Mouse (Mus musculus) cerebellum, adult 11 months (tissue): ENCODE data around the gene Cyp4f39.

Source experiments
- DNase-seq: peaks from one replicate; pipeline ENCODE4 v3.0.0; 2022

The Cyp4f39 gene

DNA sequence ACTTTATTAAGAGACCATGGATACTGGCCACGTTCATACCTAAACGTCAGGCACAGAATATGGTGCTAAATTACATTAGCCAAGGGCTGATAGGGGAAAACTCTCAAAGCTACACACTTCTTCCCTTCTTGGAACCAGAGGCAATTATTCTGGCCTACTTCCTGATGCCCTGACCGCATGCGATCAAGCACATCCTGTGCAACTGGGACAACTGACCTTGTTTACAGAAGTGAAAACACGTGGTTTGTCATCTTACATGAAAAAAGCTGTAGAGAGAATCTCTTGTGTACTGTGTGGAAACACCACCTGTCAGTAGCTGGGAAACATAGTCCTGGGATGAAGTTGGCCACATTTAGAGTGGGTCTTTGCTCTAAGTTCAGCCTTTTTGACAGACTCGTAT lies 81.5 kb downstream of the Cyp4f39 start:
- DNase-seq, result no peak

DNA sequence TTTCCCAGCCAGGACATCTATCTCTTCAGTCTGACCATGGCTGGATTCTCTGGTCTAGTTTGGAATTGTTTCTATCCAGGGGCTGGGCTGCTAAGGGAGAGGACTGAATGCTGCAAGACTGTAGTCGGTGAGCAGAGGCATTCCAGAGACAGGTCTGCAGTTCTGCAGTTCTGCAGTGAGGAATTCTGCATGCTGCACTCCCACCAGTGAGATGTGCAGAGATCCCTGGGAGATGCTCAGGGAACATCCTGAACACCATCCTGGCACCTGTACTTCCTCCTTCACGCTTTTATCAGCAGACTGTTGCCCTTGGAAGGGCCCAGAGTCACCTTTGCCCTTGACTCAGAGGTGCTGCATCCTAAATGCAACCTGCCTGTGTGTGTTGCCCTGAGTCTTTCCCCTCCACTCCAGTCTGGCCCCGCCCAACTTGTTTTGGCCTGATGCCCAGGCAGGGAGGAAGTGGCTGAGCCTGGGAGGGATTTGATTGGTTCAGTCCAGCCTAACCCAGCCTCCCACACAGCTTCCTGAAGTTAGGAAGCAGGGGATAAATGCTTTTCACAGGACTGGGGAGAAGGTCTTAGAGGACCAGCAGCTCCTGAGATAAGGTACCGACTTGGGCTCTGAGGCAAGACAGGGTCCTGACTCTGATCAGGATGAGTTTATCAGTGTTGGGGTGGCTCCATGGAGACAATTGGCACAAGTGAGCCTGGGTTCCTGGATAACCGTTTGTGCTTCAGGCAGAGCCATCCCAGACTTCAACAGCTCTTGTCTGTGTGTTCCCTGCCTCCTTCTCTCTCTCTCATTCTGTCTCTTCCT lies 83.7 kb downstream of the Cyp4f39 start, which contains the start of gene Cyp4f16:
TSS of gene Cyp4f16 (plus strand) at position 508 of the 816 bp plus-strand sequence.
- DNase-seq, result peak; percentile 85

- DNase-seq, result peak; percentile 29
Measured at GRCm38 (mm10) chr17:32536867-32537250, 84.3 kb downstream of the Cyp4f39 start.
